17 mouse cellular contexts compared by ENCODE assay signal in genomic region chr3:41674778-41675177, GRCm38 (mm10).
A peak's percentile ranks its signal among the peaks of the same experiment; 100 is the strongest.
DNase-seq lines count a peak whose midpoint lies in the region; ATAC-seq and TF ChIP-seq lines count a peak whose summit lies in the region.
"Had no signal": no experiment of that assay in that cellular context is flagged by ENCODE, and none has a peak within 500 bp of the region (broad histone marks: within the 10 kb centered on the region; RNA-seq: fewer than 3 reads in every experiment).

No protein-coding gene starts in this region.

- no peak for TF ChIP-seq POLR2A in liver, adult 2 months (IDR thresholded peaks at IDR 0.05; ENCODE audit: extremely low read depth, insufficient read depth, low read length)

- peak; percentile 11 for DNase-seq in liver, adult 2 months (ENCODE audit: extremely low read depth, low read depth, low spot score)
- no peak for DNase-seq in liver, embryonic 11.5 days (ENCODE audit: low spot score)
- DNase-seq in 416B (ENCODE audit: low read depth), result peak; percentile 61
- DNase-seq in cerebellum, postnatal 36 days, result no peak
- no peak for DNase-seq in ovary, postnatal 10 days (ENCODE audit: low spot score)
- DNase-seq: cerebellum, postnatal 14 days; heart, postnatal 10 days; lung, adult 18-20 months; thymus, postnatal 14 days had no signal

- no peaks in the 10 kb centered on the region for H3K4me1 ChIP-seq in liver, adult 2 months (ENCODE audit: control insufficient read depth, insufficient read depth, low read length)
- no peaks in the 10 kb centered on the region for H3K4me1 ChIP-seq in liver, embryonic 11.5 days (replicated peaks; ENCODE audit: control insufficient read depth, insufficient read depth, low read length)
- no peaks in the 10 kb centered on the region for H3K4me1 ChIP-seq in E14TG2a.4 (replicated peaks; ENCODE audit: low read depth, low read length)
- H3K4me1 ChIP-seq: embryonic facial prominence, embryonic 10.5 days; hindbrain, embryonic 15.5 days; neural tube, embryonic 12.5 days had no signal

- no peak overlapping the region for H3K4me3 ChIP-seq in liver, adult 2 months (ENCODE audit: insufficient read depth, low read depth, low read length)
- H3K4me3 ChIP-seq in liver, embryonic 11.5 days (ENCODE audit: low read depth, low read length), result no peak overlapping the region
- no peak overlapping the region for H3K4me3 ChIP-seq in E14TG2a.4 (replicated peaks; ENCODE audit: low read length)
- H3K4me3 ChIP-seq: embryonic facial prominence, embryonic 10.5 days; erythroblast, embryonic 14.5 days; hindbrain, embryonic 15.5 days; neural tube, embryonic 12.5 days had no signal

- no peaks in the 10 kb centered on the region for H3K27me3 ChIP-seq in liver, adult 2 months (ENCODE audit: control insufficient read depth, insufficient read depth, low read length)
- no peaks in the 10 kb centered on the region for H3K27me3 ChIP-seq in liver, embryonic 11.5 days (replicated peaks; ENCODE audit: control insufficient read depth, insufficient read depth, low read length)
- 0 out of 2 replicates have a peak, but pooled peaks cover 3% of the 10 kb centered on the region for H3K27me3 ChIP-seq in E14TG2a.4 (ENCODE audit: insufficient read depth, low read length)
- H3K27me3 ChIP-seq: hindbrain, embryonic 15.5 days; neural tube, embryonic 12.5 days had no signal

- no peak for ATAC-seq in liver, embryonic 11.5 days (replicated peaks; ENCODE audit: low FRiP score)
- ATAC-seq in granulocyte monocyte progenitor cell, adult 5-6 weeks (replicated peaks; ENCODE audit: poor library complexity, severe bottlenecking), result 0 out of 2 replicates have a peak, but pooled peaks have one; percentile 22
- ATAC-seq: forebrain, embryonic 16.5 days; midbrain, embryonic 16.5 days had no signal

- peaks cover 2% of the 10 kb centered on the region; the same call in 1 of the 2 replicates for H3K36me3 ChIP-seq in liver, adult 2 months (ENCODE audit: control insufficient read depth, insufficient read depth, low read length)
- no peaks in the 10 kb centered on the region for H3K36me3 ChIP-seq in liver, embryonic 11.5 days (ENCODE audit: control insufficient read depth, insufficient read depth, low read length)
- H3K36me3 ChIP-seq in E14TG2a.4 (ENCODE audit: insufficient read depth, low read length), result peaks cover 6% of the 10 kb centered on the region

- no peak overlapping the region for H3K9ac ChIP-seq in liver, adult 2 months (ENCODE audit: low read depth, low read length)
- H3K9ac ChIP-seq in liver, embryonic 11.5 days (ENCODE audit: low read depth, low read length), result no peak overlapping the region
- H3K9ac ChIP-seq: hindbrain, embryonic 15.5 days; neural tube, embryonic 12.5 days had no signal

- no peak overlapping the region for H3K4me2 ChIP-seq in liver, embryonic 11.5 days
- H3K4me2 ChIP-seq: hindbrain, embryonic 15.5 days; neural tube, embryonic 12.5 days had no signal

- 0 out of 2 replicates have a peak, but pooled peaks have one; percentile 10 for TF ChIP-seq CTCF in liver, adult 2 months (IDR thresholded peaks at IDR 0.05; ENCODE audit: low read depth, low read length)
- peak; percentile 37 for TF ChIP-seq CTCF in E14TG2a.4 (conservative IDR thresholded peaks at IDR 0.05; ENCODE audit: low read length)

- H3K9me3 ChIP-seq in liver, embryonic 11.5 days (ENCODE audit: control insufficient read depth, low read length), result no peaks in the 10 kb centered on the region
- no peaks in the 10 kb centered on the region for H3K9me3 ChIP-seq in E14TG2a.4 (ENCODE audit: low read length)
- H3K9me3 ChIP-seq: embryonic facial prominence, embryonic 10.5 days; hindbrain, embryonic 15.5 days; neural tube, embryonic 12.5 days had no signal

- H3K79me2 ChIP-seq in liver, adult 2 months (ENCODE audit: control insufficient read depth, insufficient read depth, low read length), result no peaks in the 10 kb centered on the region

- no peak overlapping the region for H3K27ac ChIP-seq in liver, adult 2 months (replicated peaks; ENCODE audit: insufficient read depth, low read depth, low read length)
- H3K27ac ChIP-seq in liver, embryonic 11.5 days (ENCODE audit: low read depth, low read length), result no peak overlapping the region
- H3K27ac ChIP-seq: embryonic facial prominence, embryonic 10.5 days; hindbrain, embryonic 15.5 days; neural tube, embryonic 12.5 days had no signal

Comparison
In these comparisons a context has a peak if more than half of its experiments do, and no peak if none do; other contexts are left out.
1. DNase-seq: peak in liver, adult 2 months (single experiment) and 416B (single experiment); none in liver, embryonic 11.5 days (single experiment), cerebellum, postnatal 36 days (0 of 2) and ovary, postnatal 10 days (single experiment).